ENCODE assay signal across 8 mouse cellular contexts in genomic region chr2:66961808-66962519, GRCm38 (mm10).
DNase-seq lines count a peak whose midpoint lies in the region; ATAC-seq and TF ChIP-seq lines count a peak whose summit lies in the region.

No protein-coding gene starts in this region.

- no peak overlapping the region for H3K4me2 ChIP-seq in midbrain, embryonic 12.5 days (replicated peaks)

- H3K9me3 ChIP-seq in E14TG2a.4 (ENCODE audit: low read length) = no peaks in the 10 kb centered on the region
- H3K9me3 ChIP-seq in hindbrain, embryonic 10.5 days = no peaks in the 10 kb centered on the region
- no peaks in the 10 kb centered on the region for H3K9me3 ChIP-seq in midbrain, embryonic 12.5 days

- peak; percentile 45 for DNase-seq in 416B (ENCODE audit: low read depth)
- DNase-seq in cerebellum, postnatal 10 days = peak; percentile 65 to 76
- DNase-seq in hindbrain, embryonic 10.5 days (ENCODE audit: low spot score) = peak; percentile 16
- DNase-seq in layer of hippocampus, postnatal 14 days (ENCODE audit: low spot score in 2 of 2) = peak; percentile 34 to 61

- peak; percentile 73 for TF ChIP-seq CTCF in E14TG2a.4 (conservative IDR thresholded peaks at IDR 0.05; ENCODE audit: low read length)

- peak; percentile 79 for ATAC-seq in midbrain, embryonic 12.5 days (ENCODE audit: low FRiP score, low read depth)
- ATAC-seq in activated CD4-positive, CD25-positive, alpha-beta regulatory T cell, adult 4 months = no peak
- no peak for ATAC-seq in erythroid progenitor cell, adult 5-6 weeks (replicated peaks; ENCODE audit: low FRiP score, poor library complexity, severe bottlenecking)

- no peak overlapping the region for H3K27ac ChIP-seq in hindbrain, embryonic 10.5 days
- H3K27ac ChIP-seq in midbrain, embryonic 12.5 days (replicated peaks) = no peak overlapping the region

- no peaks in the 10 kb centered on the region for H3K27me3 ChIP-seq in E14TG2a.4 (ENCODE audit: insufficient read depth, low read length)
- no peaks in the 10 kb centered on the region for H3K27me3 ChIP-seq in hindbrain, embryonic 10.5 days (ENCODE audit: insufficient read depth, poor library complexity, severe bottlenecking)
- no peaks in the 10 kb centered on the region for H3K27me3 ChIP-seq in midbrain, embryonic 12.5 days

- no peaks in the 10 kb centered on the region for H3K36me3 ChIP-seq in E14TG2a.4 (ENCODE audit: insufficient read depth, low read length)
- no peaks in the 10 kb centered on the region for H3K36me3 ChIP-seq in hindbrain, embryonic 10.5 days
- no peaks in the 10 kb centered on the region for H3K36me3 ChIP-seq in midbrain, embryonic 12.5 days

- H3K4me1 ChIP-seq in E14TG2a.4 (replicated peaks; ENCODE audit: low read depth, low read length) = no peaks in the 10 kb centered on the region
- H3K4me1 ChIP-seq in hindbrain, embryonic 10.5 days (replicated peaks) = no peaks in the 10 kb centered on the region
- no peaks in the 10 kb centered on the region for H3K4me1 ChIP-seq in midbrain, embryonic 12.5 days

- H3K9ac ChIP-seq in midbrain, embryonic 12.5 days (replicated peaks) = no peak overlapping the region

- no peak overlapping the region for H3K4me3 ChIP-seq in E14TG2a.4 (replicated peaks; ENCODE audit: low read length)
- H3K4me3 ChIP-seq in hindbrain, embryonic 10.5 days = no peak overlapping the region
- H3K4me3 ChIP-seq in midbrain, embryonic 12.5 days = no peak overlapping the region

- 32% methylated on average over 8 of the region's 8 CpGs for WGBS in hindbrain, embryonic 10.5 days
- 33% methylated on average over 8 of the region's 8 CpGs for WGBS in midbrain, embryonic 12.5 days

Comparison
In these comparisons a context has a peak if more than half of its experiments do, and no peak if none do; other contexts are left out.
1. DNase-seq: peak in every context shown above with its lines; median percentile 70 in cerebellum, postnatal 10 days; 48 in layer of hippocampus, postnatal 14 days; 45 in 416B; 16 in hindbrain, embryonic 10.5 days.